Mouse (Mus musculus) hindbrain, embryonic 15.5 days (tissue): ENCODE measurements around the gene Adamtsl1. TPM values are rescaled to one million over a fixed set of nuclear protein-coding genes. Genes with fewer than 3 reads are reported as not detected.

Experiments
- ATAC-seq: fragments of 200-750 bp; cut with Nextera tagmentation; 2 replicates; pipeline ENCODE4 v1.8.0; 2017; ENCODE audit warnings: low read depth, moderate number of reproducible peaks, moderate TSS enrichment; ENCODE audit not compliant: low FRiP score
- H3K27ac ChIP-seq: fragments of 300-500 bp; sonication (generic); replicated peaks from 2 replicates; pipeline ENCODE4 v1.5.1; 2015; ENCODE audit warnings: mild to moderate bottlenecking, inconsistent platforms
- H3K27me3 ChIP-seq: fragments of 300-500 bp; sonication (generic); 2 replicates; pipeline ENCODE4 v1.6.1; 2015; ENCODE audit warnings: control low read depth, inconsistent platforms
- H3K36me3 ChIP-seq: fragments of 300-500 bp; sonication (generic); 2 replicates; pipeline ENCODE4 v1.6.1; 2015; ENCODE audit warnings: control low read depth, inconsistent platforms
- H3K4me1 ChIP-seq: fragments of 300-500 bp; sonication (generic); replicated peaks from 2 replicates; pipeline ENCODE4 v1.6.1; 2015; ENCODE audit warnings: control low read depth, inconsistent platforms
- H3K4me2 ChIP-seq: fragments of 300-500 bp; sonication (generic); 2 replicates; pipeline ENCODE4 v1.6.1; 2015; ENCODE audit warnings: moderate library complexity, mild to moderate bottlenecking, inconsistent platforms
- H3K4me3 ChIP-seq: fragments of 300-500 bp; sonication (generic); 2 replicates; pipeline ENCODE4 v1.5.1; 2015; ENCODE audit warnings: mild to moderate bottlenecking, inconsistent platforms
- H3K9ac ChIP-seq: fragments of 300-500 bp; sonication (generic); 2 replicates; pipeline ENCODE4 v1.6.1; 2015; ENCODE audit warnings: inconsistent platforms
- H3K9me3 ChIP-seq: fragments of 300-500 bp; sonication (generic); 2 replicates; pipeline ENCODE4 v1.6.1; 2016; ENCODE audit warnings: control low read depth, inconsistent platforms
- WGBS: fragments of 180-500 bp; shearing (Covaris S2); methylation state at CpG from one replicate; pipeline ENCODE4 v1.1.7; 2015; 5-methylcytosine and 5-hydroxymethylcytosine counted together
- polyA plus RNA-seq: library from polyadenylated mRNA; unstranded; fragments of >200 nt; fragmentation: Nextera tagmentation; extraction: Ambion mirVana; gene quantifications from 2 replicates; pipeline ENCODE4 v1.2.1, GENCODE M21; 2015

Gene Adamtsl1
- 9.4 and 11.8 TPM in 2 replicates for polyA plus RNA-seq

GRCm38 (mm10) chr4:85513792-85514191 lies at the start of gene Adamtsl1:
Gene Adamtsl1 (plus strand): TSS chr4:85514172.
- H3K4me3 ChIP-seq, result peak within 1 kb of the TSS; percentile 67

GRCm38 (mm10) chr4:85483586-85483985 lies 30.4 kb upstream of the Adamtsl1 start:
- peaks cover 9% of the 10 kb centered on the region for H3K4me1 ChIP-seq
- no peak for ATAC-seq
- 94% methylated on average over 6 of the region's 6 CpGs for WGBS

More at GRCm38 (mm10) chr4:85513792-85514191, at the start of gene Adamtsl1:
- H3K27ac ChIP-seq, result no peak within 1 kb of the TSS
- no peaks in the 10 kb centered on the region for H3K9me3 ChIP-seq
- H3K36me3 ChIP-seq, result no peaks in the 10 kb centered on the region
- peak within 1 kb of the TSS; percentile 98 for H3K4me2 ChIP-seq
- ATAC-seq, result peak; percentile 56
- WGBS, result 2% methylated on average over 9 of the region's 9 CpGs
- peak within 1 kb of the TSS; percentile 71 for H3K9ac ChIP-seq
- peaks cover 14% of the 10 kb centered on the region; the same call in 1 of the 2 replicates for H3K27me3 ChIP-seq
- H3K4me1 ChIP-seq, result peaks cover 16% of the 10 kb centered on the region

GRCm38 (mm10) chr4:85486316-85486946 lies 27.5 kb upstream of the Adamtsl1 start:
- no peaks in the 10 kb centered on the region for H3K36me3 ChIP-seq
- peak; percentile 76 for ATAC-seq
- H3K4me1 ChIP-seq, result peaks cover 9% of the 10 kb centered on the region
- 30% methylated on average over 10 of the region's 10 CpGs for WGBS
- no peak overlapping the region for H3K9ac ChIP-seq
- no peaks in the 10 kb centered on the region for H3K9me3 ChIP-seq
- no peak overlapping the region for H3K27ac ChIP-seq
- H3K27me3 ChIP-seq, result no peaks in the 10 kb centered on the region
- H3K4me2 ChIP-seq, result no peak overlapping the region
- H3K4me3 ChIP-seq, result no peak overlapping the region

More at GRCm38 (mm10) chr4:85483586-85483985, 30.4 kb upstream of the Adamtsl1 start:
- Histone ChIP-seq H3K4me3 (no peak overlapping the region), H3K36me3 (no peaks in the 10 kb centered on the region), H3K27me3 (no peaks in the 10 kb centered on the region), H3K9ac (no peak overlapping the region), H3K4me2 (no peak overlapping the region), H3K9me3 (no peaks in the 10 kb centered on the region), H3K27ac (no peak overlapping the region)

GRCm38 (mm10) chr4:85505718-85506117 lies 8.3 kb upstream of the Adamtsl1 start:
- H3K4me2 ChIP-seq, result no peak overlapping the region

GRCm38 (mm10) chr4:85506976-85507375 lies 7.0 kb upstream of the Adamtsl1 start:
- Histone ChIP-seq H3K9me3 (no peaks in the 10 kb centered on the region), H3K4me3 (no peak overlapping the region), H3K27me3 (no peaks in the 10 kb centered on the region; the same call in 1 of the 2 replicates), H3K9ac (no peak overlapping the region), H3K4me2 (no peak overlapping the region), H3K4me1 (no peaks in the 10 kb centered on the region), H3K36me3 (no peaks in the 10 kb centered on the region), H3K27ac (no peak overlapping the region)
- 76% methylated on average over 2 of the region's 2 CpGs for WGBS
- ATAC-seq, result no peak

More at GRCm38 (mm10) chr4:85505718-85506117, 8.3 kb upstream of the Adamtsl1 start:
- Histone ChIP-seq H3K9ac (no peak overlapping the region), H3K27ac (no peak overlapping the region), H3K27me3 (no peaks in the 10 kb centered on the region), H3K4me1 (no peaks in the 10 kb centered on the region), H3K9me3 (no peaks in the 10 kb centered on the region), H3K36me3 (no peaks in the 10 kb centered on the region), H3K4me3 (no peak overlapping the region)
- WGBS, result 80% methylated on average over 3 of the region's 3 CpGs
- ATAC-seq, result no peak

- WGBS, result 86% methylated on average over 5 of the region's 5 CpGs
- Histone ChIP-seq H3K27me3 (no peaks in the 10 kb centered on the region; the same call in 1 of the 2 replicates), H3K9me3 (no peaks in the 10 kb centered on the region), H3K27ac (no peak overlapping the region), H3K9ac (no peak overlapping the region), H3K4me1 (no peaks in the 10 kb centered on the region), H3K4me2 (no peak overlapping the region), H3K36me3 (no peaks in the 10 kb centered on the region), H3K4me3 (no peak overlapping the region)
- ATAC-seq, result no peak
Measured at GRCm38 (mm10) chr4:85507491-85507890, 6.5 kb upstream of the Adamtsl1 start.

GRCm38 (mm10) chr4:85513288-85513687 lies 684 bp upstream of the Adamtsl1 start:
- Histone ChIP-seq H3K4me1 (peaks cover 16% of the 10 kb centered on the region), H3K27ac (no peak overlapping the region), H3K27me3 (peaks cover 14% of the 10 kb centered on the region; the same call in 1 of the 2 replicates), H3K9ac (no peak overlapping the region), H3K36me3 (no peaks in the 10 kb centered on the region), H3K4me3 (peak overlapping the region; percentile 67), H3K9me3 (no peaks in the 10 kb centered on the region), H3K4me2 (peak overlapping the region; percentile 98)
- WGBS, result 37% methylated on average over 7 of the region's 7 CpGs
- ATAC-seq, result no peak

GRCm38 (mm10) chr4:85514205-85514681 lies 271 bp downstream of the Adamtsl1 start:
- H3K36me3 ChIP-seq, result no peaks in the 10 kb centered on the region
- H3K9me3 ChIP-seq, result no peaks in the 10 kb centered on the region
- peaks cover 14% of the 10 kb centered on the region; the same call in 1 of the 2 replicates for H3K27me3 ChIP-seq
- no peak overlapping the region for H3K27ac ChIP-seq
- peak; percentile 93 for ATAC-seq
- peak overlapping the region; percentile 98 for H3K4me2 ChIP-seq
- peak overlapping the region; percentile 71 for H3K9ac ChIP-seq
- peaks cover 16% of the 10 kb centered on the region for H3K4me1 ChIP-seq
- H3K4me3 ChIP-seq, result peak overlapping the region; percentile 67
- WGBS, result under 1% methylated on average over 33 of the region's 33 CpGs

GRCm38 (mm10) chr4:85526966-85527566 lies 13.1 kb downstream of the Adamtsl1 start:
- no peaks in the 10 kb centered on the region for H3K9me3 ChIP-seq
- ATAC-seq, result no peak
- WGBS, result 85% methylated on average over 7 of the region's 7 CpGs
- no peaks in the 10 kb centered on the region for H3K27me3 ChIP-seq
- H3K36me3 ChIP-seq, result no peaks in the 10 kb centered on the region
- no peak overlapping the region for H3K27ac ChIP-seq
- no peak overlapping the region for H3K4me2 ChIP-seq
- no peak overlapping the region for H3K9ac ChIP-seq
- no peak overlapping the region for H3K4me3 ChIP-seq
- no peaks in the 10 kb centered on the region for H3K4me1 ChIP-seq

GRCm38 (mm10) chr4:85529852-85530251 lies 15.9 kb downstream of the Adamtsl1 start:
- no peaks in the 10 kb centered on the region for H3K4me1 ChIP-seq
- H3K36me3 ChIP-seq, result no peaks in the 10 kb centered on the region
- H3K27ac ChIP-seq, result no peak overlapping the region
- H3K9me3 ChIP-seq, result no peaks in the 10 kb centered on the region
- WGBS, result 90% methylated on average over 1 of the region's 1 CpGs
- no peak overlapping the region for H3K9ac ChIP-seq
- no peaks in the 10 kb centered on the region for H3K27me3 ChIP-seq
- H3K4me3 ChIP-seq, result no peak overlapping the region
- ATAC-seq, result no peak
- no peak overlapping the region for H3K4me2 ChIP-seq

- H3K4me3 ChIP-seq, result no peak overlapping the region
- no peak overlapping the region for H3K4me2 ChIP-seq
- WGBS, result 84% methylated on average over 5 of the region's 5 CpGs
- no peaks in the 10 kb centered on the region for H3K27me3 ChIP-seq
- H3K9ac ChIP-seq, result no peak overlapping the region
- ATAC-seq, result no peak
- no peak overlapping the region for H3K27ac ChIP-seq
- H3K9me3 ChIP-seq, result no peaks in the 10 kb centered on the region
- no peaks in the 10 kb centered on the region for H3K36me3 ChIP-seq
- no peaks in the 10 kb centered on the region for H3K4me1 ChIP-seq
Measured at GRCm38 (mm10) chr4:85539677-85540076, 25.7 kb downstream of the Adamtsl1 start.

GRCm38 (mm10) chr4:85543221-85543620 lies 29.2 kb downstream of the Adamtsl1 start:
- no peak for ATAC-seq
- no peak overlapping the region for H3K4me3 ChIP-seq
- H3K9ac ChIP-seq, result no peak overlapping the region
- H3K9me3 ChIP-seq, result no peaks in the 10 kb centered on the region
- H3K27ac ChIP-seq, result no peak overlapping the region
- no peaks in the 10 kb centered on the region for H3K27me3 ChIP-seq
- no peaks in the 10 kb centered on the region for H3K4me1 ChIP-seq
- WGBS, result 90% methylated on average over 4 of the region's 4 CpGs
- H3K36me3 ChIP-seq, result no peaks in the 10 kb centered on the region
- H3K4me2 ChIP-seq, result no peak overlapping the region
